Mouse (Mus musculus) MEL-GATA-1-ER (cell line): Measurements from ENCODE around the gene Map4.

ENCODE experiments used
- DNase-seq: peaks from one replicate; pipeline ENCODE4 v3.0.0-alpha.2; 2012; ENCODE audit warnings: low read depth; ENCODE audit errors: extremely low read depth

Gene Map4

DNA sequence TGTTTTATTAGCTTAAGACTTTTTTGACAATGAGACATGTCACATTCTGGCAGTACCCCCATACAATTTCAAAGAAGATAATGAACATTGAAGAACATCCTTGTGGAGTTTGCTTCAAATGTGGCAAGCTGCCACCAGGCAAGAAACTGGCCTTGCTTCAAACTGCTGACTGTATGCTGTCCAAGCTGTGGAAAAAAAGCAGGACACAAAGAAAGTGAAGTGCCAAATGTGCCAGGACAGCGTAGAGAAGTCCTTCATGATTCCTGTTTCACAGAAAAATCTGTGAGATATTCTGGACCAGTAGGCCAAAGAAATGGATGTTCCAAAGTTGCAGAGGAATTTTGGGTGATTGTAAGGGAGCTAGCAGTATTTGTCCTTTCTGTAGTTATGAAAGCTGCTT, 57.8 kb downstream of the Map4 start:
- no peak for DNase-seq

DNA sequence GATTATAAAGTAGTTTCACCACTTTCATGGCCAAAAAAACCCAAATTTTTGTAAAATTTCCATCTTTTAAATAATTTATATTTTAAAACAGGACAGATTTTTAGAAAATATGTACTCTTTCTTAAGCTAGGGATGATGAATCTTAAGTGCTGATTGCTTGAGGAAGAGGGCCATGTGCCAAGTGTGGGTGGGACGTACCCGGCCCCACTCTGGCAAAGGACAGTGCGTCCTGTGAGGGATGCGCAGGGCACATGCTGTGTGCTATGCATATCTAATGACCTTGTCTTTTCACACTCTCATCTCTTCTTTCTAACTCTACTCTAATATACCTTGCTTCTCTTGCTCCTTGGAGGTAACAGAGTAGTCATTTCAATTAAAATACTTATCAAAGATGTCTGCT, 66.2 kb downstream of the Map4 start:
- DNase-seq, result no peak

DNA sequence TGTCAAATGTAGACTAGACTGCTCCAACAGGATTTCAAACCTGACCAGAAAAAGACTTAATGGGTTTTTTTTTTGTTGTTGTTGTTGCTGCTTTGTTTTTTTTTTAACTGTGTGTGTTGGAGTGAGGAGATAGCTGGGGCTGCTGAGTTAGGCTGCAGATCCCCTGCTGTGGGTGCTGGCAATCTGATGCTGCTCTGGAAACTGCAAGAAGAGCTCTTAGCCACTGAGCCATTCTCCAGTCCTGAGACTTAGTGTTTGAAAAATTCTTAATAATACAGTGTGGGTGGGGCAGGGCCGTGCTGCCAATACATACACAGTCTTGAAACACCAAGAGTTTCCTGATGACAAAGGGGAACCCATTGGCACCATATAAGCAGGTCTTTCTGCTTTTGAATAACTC, 70.7 kb downstream of the Map4 start:
- no peak for DNase-seq

DNA sequence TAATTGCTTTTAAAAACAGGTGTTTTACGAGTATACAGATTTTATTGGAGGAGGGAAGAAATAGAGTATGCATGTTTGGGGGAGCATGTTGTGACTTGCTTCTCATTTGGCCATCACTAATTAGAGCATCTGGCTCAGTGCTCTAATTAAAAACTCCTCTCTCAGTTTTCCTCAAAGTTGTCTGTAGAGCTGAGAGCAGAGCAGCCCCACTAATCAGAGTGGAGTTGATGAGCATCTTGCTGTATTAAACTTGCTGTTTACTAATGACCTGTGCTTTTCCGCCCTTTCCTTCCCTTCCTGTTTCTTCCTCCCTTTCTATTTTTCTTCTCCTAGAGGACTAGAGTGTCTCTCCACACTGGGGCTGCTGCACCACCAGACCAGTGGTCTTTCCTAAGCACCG, 71.2 kb downstream of the Map4 start:
- DNase-seq, result no peak

DNA sequence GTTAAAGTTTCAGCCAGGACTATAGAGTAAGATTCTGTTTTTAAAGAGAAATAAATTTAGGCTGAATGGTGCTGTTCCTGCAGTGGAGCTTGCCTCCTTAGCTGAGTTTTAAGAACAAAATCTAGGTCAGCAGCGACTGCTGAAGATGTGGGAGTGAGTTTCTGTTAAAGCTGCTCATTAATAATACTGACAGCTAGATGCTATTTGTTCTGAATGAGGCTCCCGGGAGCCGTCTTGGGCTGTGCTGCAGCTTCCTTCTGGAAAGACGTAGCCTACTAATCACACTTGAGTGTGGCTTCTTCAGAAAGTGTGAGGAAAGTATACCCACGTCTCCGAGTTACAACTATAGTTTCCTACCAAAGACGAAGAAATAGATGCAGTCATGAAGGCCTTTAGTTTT, 88.0 kb downstream of the Map4 start:
- DNase-seq, result no peak

DNA sequence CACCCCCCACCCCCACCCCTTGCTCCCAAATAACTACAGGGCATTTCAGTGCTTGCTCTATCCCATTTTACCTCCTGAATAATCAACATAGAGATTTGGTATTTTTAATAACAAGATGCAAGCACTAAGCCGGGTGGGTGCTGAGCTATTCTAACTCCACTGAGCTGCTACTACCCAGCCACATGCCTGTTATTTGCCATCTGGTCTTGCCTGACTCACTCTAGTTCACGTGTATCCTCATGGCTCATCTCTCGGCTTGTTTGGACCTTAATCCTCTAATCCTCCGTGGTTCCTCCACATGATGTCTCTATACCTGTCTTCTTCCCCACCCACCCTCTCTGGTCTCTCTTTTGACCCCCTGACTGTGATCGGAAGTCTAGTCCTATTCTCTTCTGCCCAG, 89.1 kb downstream of the Map4 start:
- no peak for DNase-seq

DNA sequence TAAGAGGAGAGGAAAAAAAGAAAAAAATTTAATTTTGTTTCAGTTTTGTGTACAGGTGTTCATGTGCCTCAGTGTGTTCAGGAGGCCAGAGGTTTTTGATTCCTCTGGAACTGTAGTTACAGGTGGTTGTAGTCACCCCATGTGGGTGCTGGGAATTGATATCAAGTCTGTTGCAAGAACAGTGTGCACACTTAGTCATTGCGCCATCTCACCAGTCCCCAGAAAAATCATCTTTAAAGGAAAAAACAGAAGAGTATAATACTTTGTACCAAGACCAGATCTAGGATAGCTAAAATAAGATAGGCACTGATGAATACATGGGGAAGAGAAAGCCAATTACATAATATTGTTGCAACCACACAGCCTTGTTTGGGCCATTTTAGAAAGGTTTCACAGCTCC, 90.2 kb downstream of the Map4 start:
- no peak for DNase-seq

DNA sequence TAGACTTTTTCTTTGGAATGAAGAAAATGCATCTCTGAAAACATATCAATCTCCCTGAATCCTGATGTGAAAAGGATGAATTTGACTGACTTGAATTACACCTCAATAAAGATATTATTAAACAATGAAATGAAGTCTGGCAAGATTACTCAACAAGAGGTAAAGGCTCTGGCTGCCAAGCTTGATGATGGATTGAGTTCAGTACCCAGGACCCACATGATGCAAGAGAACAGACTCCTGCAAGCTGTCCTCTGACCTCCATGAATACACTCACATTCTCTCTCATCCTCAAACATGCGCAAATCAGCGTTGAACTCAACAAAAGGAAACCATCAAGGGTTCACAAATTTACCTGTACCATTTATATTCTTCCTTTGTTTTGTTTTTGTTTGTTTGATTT, 90.9 kb downstream of the Map4 start:
- no peak for DNase-seq

DNA sequence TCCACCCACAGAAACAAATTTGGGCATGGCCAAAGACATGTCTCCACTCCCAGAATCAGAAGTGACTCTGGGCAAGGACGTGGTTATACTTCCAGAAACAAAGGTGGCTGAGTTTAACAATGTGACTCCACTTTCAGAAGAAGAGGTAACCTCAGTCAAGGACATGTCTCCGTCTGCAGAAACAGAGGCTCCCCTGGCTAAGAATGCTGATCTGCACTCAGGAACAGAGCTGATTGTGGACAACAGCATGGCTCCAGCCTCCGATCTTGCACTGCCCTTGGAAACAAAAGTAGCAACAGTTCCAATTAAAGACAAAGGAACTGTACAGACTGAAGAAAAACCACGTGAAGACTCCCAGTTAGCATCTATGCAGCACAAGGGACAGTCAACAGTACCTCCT, 103.8 kb downstream of the Map4 start:
- DNase-seq, result no peak

DNA sequence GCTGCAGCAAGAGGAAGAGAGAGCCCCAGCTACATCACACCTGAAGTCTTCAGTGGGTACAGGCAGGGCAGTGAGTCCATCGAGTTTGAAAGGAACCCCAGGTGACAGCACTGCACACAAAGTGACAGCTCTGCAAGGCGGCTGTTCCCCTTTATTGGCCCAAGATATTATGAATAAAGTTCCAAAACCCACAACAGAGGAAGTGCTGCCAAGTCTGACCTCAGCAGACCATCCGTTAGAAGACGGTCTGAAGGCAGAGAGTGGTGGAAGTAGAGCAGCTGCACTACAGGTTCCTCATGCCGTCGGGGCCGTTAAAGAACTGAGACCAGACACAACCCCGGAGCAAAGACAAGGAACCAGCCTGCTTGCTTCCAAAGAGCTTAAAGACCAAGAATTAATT, 106.6 kb downstream of the Map4 start:
- peak; percentile 12 for DNase-seq

DNA sequence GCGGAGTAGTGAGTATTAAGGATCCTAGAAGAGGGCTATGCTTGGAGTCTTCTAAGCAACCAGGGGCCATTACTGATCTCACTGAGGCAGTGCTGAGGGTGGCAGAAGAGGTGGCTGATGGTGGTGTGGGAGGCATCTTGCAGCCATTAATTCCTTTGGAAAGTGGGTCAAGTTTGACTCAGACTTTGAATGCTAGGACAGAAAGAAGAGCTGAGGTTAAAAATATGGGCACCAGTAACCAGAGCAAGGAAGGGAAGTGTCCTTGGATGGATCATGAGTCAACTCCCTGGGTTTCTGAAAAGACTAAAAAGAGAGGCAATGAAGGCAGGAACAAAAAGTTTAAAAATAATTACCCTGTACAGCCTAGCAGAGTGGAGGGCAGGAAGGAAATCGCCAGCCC, 107.2 kb downstream of the Map4 start:
- DNase-seq, result no peak

DNA sequence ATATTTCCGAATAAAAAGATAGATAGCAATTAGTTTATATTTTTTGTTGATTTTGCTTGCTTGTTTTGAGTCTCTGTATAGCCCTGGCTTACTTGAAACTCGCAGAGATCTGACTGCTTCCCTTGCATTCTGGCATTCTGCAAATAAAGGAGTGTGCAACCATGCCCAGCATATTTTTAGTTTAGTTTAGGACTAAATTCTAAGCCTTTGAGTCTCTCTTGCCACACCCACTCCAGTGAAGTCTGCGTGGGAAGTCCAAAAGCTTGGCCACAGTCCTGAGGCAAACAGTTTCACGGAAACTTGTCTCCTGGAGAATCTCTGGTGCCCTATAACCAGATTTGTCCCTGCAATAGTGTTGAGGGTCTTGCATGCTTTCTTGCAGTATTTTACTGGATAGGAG, 113.1 kb downstream of the Map4 start:
- DNase-seq, result no peak

DNA sequence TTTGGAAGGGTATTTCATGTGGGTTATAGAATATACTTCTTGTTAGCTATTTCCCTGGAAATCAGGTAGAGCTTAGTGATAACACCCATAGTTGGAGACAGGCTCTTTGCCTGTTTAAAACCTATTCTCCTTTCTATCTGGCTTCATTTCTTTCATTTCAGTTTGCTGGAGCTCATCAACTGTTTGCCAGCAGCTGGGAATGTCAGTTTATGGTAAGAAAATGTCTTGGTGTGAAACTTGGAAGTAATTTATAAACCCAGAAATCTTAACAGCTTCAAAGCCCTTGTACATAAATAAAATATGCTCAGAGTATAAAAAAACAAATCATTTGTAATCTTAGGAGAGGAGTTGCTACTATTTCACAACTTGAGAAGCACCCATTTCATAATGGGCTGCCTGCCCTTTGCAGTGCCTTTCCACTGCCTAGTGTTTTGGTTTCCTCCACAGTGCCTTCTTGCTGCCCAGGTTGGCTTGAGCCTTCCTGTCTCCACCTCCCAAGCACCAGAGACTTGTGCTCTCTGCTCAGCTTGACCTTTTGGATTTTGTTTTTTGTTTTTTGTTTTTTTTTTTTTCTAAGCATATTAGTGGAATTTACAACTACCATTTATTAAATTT, 114.6 kb downstream of the Map4 start:
- DNase-seq, result no peak

DNA sequence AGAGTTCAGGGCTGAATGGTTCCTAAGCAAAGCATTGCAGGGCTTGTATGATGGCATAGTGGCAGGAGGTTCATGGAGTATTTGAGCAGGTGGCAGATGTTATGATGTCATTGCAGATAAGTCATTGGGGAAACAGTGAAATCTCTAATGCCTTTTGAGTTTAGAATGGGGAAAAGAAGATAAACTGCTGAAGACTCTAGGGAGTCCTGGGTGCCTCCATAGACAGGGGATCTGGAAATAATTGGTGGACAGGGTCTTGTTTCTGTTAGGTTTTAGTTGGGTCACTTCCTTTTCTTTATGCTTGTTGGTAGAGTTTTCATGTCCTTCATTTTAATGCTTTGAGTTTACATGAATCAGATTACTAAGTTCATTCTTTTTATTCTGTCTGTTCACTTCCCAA, 116.0 kb downstream of the Map4 start:
- no peak for DNase-seq

DNA sequence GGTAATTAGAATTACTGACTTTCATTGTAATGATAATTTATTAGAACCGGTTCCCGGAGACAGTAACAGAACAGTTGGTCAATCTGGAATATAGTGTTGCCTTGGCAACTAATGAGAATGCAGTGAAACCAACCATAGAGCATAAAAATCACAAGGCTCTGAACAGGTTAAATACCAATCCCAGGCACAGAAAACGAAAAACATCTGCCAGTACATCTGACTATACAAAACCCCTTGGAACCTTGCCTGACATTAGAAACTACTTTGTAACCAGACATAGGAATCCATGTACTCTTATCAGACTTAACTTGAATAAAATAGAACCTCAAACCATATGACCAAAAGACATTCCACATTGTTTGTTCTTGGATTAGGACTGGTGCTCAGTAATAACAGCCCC, 116.6 kb downstream of the Map4 start:
- DNase-seq, result no peak

DNA sequence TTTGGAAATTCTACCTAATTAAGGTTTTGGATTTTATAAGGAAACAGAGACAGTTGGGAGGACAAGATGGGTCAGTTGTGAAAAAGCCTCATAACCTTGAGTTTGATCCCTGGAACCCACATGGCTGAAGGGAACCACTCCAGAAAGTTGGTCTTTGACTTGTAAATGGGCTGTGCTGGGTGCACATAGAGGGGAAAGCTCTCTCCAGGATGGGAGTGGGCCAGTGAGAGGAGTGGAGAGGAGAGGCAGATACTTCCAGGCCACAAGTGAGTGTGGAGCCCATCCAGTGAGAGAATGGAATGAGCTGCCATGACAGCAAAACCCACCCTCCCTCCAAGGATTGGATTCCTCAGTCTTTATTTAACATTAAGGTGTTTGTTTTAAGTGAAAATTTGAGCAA, 119.9 kb downstream of the Map4 start:
- no peak for DNase-seq

DNA sequence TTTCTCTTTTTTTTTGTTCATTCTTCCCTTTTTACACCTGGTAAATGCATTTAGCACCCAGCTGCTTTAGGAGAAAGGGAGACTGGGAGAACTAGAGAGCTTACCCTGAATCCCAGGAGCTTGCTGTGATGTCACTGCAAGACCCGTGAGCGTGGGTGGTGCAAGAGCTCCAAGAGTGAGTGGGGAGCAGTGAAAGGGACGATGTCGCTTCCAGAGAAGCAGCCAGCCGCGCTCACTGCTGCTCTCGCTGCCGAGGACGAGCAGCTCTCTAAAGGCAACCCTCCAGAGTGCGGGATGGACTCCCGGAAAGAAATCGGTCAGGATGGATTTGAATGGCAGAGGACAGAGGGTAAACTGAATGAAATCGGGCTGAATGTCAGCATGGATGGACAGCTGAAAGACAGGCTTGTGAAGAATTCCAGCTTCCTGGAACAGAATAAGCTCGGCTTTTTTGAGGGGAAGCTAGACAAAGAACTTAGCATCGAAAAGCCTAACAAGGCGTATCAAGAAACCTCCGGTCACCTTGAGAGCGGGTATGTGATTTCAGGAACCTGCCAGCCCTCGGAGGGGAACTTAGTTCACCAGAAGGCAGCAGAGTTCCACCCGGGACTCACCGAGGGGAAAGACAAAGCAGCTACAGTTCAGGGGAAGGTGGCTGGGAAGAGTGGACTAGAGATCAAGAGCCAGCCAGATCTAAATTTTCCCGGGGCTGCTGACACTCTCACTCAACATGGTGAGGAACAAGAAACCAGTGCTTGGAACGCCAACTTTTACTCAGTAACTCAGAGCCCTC, 120.8 kb downstream of the Map4 start:
- no peak for DNase-seq

DNA sequence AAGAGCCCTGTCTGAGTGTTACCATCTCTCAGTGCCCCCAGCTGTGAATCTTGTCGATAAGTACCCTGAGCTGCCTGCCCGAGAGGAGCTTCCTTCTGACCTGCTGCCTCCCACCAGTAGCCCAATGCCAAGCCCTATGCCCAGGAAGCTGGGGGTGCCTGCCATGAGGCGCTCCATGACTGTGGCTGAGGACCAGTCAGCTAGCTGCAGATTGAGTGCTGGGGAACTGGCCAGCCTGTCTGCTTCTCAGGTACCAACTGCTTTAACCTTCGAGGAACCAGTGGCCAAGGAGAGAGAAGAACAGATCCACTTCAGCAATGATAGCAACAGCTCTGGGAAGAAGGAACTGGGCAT, 121.7 kb downstream of the Map4 start:
- DNase-seq, result no peak

DNA sequence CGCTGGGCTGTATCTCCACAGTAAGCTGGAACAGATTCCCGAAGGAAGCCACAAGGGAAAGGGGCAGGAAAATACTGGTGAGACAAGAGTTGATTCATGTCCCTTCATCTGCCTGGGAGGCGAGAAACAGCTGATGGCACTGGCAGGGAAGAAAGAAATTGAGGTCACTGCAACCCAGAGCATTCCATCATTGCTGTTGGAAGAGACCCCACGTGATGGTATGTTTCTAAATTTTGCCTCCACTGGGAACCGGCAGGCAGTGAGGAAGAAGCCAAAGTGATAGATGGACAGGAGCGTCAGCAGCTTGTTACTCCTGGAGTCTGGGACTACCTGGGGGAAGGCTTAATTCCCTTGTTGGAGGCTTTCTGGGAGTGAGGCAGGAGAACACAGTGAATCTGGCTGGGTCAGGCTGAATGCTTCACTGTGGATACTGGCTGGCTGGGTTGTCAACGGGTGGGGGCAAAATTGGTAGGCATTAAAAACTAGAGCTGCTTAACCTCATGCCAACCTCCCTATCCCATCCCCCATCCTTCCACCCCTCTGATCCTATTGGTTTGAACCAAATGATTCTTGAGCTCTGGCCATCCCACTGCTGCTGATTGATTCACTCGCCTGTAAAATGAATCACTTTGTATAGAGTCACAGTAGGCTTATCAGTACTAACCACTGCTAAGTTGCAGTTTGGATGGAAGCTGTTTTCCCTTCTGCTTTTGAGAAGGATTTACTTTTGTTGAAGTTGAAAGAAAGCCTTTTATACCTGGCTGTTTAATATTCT, 122.2 kb downstream of the Map4 start:
- no peak for DNase-seq

DNA sequence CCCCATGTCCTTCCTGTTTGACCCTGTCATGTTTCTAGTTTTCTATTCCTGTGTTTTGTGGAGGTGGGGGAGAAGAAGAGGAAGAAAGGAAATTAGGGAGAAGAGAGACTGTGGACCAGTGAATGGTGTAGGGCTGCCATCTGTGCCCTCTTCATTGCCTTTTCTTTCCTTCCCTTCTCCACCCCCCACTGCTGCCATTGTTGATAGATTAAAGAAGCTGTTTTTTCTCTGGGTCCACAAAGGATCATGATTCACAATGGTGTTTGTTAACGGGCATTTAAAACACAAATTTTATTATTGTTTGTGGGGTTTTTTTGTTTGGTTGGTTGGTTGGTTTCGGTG, 122.8 kb downstream of the Map4 start:
- no peak for DNase-seq

DNA sequence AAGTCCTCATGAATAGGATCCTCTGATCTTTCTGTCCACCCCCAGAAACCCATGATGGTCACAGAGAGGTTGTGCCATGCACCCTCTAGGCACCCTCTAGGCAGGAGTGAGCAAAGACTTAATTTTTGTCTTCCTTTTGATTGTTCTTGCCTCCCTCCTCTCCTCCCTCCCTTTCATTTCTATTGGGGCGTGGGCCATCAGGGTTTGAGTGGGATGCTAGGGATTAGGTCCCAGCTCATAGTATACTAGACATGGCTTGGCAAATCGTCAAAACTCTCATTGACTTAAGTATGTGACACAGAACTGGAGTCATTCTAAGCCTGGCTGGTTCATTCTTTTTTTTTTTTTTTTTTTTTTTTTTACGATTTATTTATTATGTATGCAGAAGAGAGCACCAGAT, 123.5 kb downstream of the Map4 start:
- no peak for DNase-seq

DNA sequence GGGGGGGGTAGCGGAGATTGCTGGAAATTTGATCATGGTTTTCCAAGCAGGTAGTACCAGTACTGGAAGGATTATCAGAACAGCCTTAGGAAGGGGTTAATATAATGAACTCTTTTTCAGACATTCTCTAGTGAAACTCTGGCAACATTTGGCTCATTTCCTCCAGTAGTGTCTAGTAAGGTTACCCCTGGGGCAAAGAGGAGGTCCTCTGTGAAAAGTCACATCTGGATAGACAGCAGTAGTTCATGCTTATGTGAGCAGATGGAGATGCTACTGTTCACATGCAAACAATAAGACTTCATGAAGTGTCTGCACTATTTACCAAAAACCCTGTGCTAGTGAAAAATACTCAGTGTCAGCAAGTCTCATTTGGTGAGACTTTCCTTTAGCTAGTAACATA, 125.9 kb downstream of the Map4 start:
- DNase-seq, result no peak

DNA sequence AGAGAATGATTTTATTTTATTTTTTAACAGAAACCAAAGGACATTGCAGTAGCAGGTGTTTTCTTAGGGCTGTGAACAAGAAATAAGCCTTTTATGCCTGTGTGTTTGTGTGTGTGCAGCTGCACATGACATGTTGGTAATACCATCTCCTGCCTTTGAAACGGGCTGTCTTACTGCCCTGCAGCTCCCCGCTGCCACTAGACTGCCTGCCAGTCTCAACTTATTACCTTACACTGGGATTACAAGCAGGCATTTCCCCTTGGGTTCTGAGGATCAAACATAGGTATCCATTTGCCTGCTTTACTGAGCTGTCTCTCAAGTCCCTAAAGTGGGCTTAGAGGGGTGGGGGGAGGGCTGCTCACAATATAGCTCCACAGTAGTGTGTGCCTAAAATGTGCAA, 129.5 kb downstream of the Map4 start:
- DNase-seq, result no peak
